Mouse (Mus musculus): ENCODE data around the gene Ptf1a.

- TF ChIP-seq CTCF (IDR thresholded peaks at IDR 0.05; ENCODE audit: control insufficient read depth, insufficient read depth, insufficient read length): no peak
- no peak for TF ChIP-seq MYOG (IDR thresholded peaks at IDR 0.05; ENCODE audit: control insufficient read depth, extremely low read depth, insufficient read length)
- no peak for TF ChIP-seq MAX (IDR thresholded peaks at IDR 0.05)
Measured at GRCm38 (mm10) chr2:19490262-19490661, 44.8 kb downstream of the Ptf1a start.

Data from C2C12 (cell line).